Mouse (Mus musculus): ENCODE data around the gene Slc25a43. TPM values are rescaled to one million over a fixed set of nuclear protein-coding genes. Genes with fewer than 3 reads are reported as not detected.
A peak's percentile ranks its signal among the peaks of the same experiment; 100 is the strongest.
"Not testable (repeated sequence)": the region's sequence is repeated elsewhere in the genome, so short reads cannot be mapped to it uniquely, and the experiment has no call there.

Gene Slc25a43
- total RNA-seq, 4 experiments from 2014 or later = 2.0 to 3.7 (median 2.9) TPM

DNA sequence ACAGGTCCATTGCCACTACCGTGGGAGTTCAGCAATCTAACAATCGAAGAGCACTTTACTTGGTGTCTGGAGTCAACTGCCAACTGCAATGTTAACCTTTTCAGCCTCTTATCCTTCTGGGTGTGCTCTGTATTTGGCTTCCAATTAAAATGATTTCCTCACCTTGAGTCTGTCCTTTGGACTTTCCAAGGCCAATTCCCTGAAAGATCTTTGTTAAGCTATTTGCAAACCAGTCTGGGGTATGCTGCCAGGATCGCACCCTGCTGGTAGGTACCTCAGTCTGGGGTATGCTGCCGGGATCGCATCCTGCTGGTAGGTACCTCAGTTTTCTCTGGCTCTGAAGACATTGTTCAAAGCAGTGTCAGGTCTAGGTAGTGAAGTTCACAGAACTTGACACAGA lies 51.1 kb downstream of the Slc25a43 start:
- no peak for DNase-seq

- peak; percentile 83 for DNase-seq
Measured at GRCm38 (mm10) chrX:36795424-36796162, 52.1 kb downstream of the Slc25a43 start, which contains the start of gene Slc25a5. Gene Slc25a5 (plus strand): TSS chrX:36795651.

DNA sequence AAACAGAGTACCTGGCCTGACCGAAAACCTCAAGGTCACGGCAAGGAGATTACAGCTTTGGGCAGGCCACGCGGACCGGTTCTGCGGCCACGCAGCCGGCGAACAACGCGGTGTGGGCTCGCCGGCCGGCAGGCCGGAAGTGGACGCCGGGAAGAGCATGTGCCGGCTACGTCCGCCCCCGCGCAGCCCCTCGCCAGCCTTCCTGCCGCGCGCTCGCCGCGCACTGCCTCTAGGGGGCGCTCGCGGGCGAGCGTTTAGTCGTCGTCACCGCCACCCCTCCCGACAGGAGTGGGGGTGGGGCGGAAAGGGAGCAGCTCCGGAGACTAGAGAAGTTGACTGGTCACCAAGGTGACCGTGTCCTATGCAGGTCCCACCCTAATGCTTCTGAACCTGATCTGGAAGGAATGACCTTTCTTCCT lies 52.7 kb downstream of the Slc25a43 start:
- peak; percentile 67 for DNase-seq

DNA sequence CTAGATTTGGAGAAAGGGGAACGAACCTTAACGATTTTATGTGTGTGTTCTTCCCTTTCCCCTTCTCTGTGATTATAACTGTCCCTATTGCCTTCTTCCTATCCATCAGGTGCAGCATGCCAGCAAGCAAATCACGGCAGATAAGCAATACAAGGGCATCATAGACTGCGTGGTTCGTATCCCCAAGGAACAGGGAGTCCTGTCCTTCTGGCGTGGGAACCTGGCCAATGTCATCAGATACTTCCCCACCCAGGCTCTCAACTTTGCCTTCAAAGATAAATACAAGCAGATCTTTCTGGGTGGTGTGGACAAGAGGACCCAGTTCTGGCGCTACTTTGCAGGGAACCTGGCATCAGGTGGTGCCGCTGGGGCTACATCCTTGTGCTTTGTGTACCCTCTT lies 53.3 kb downstream of the Slc25a43 start:
- not testable (repeated sequence) for DNase-seq

DNA sequence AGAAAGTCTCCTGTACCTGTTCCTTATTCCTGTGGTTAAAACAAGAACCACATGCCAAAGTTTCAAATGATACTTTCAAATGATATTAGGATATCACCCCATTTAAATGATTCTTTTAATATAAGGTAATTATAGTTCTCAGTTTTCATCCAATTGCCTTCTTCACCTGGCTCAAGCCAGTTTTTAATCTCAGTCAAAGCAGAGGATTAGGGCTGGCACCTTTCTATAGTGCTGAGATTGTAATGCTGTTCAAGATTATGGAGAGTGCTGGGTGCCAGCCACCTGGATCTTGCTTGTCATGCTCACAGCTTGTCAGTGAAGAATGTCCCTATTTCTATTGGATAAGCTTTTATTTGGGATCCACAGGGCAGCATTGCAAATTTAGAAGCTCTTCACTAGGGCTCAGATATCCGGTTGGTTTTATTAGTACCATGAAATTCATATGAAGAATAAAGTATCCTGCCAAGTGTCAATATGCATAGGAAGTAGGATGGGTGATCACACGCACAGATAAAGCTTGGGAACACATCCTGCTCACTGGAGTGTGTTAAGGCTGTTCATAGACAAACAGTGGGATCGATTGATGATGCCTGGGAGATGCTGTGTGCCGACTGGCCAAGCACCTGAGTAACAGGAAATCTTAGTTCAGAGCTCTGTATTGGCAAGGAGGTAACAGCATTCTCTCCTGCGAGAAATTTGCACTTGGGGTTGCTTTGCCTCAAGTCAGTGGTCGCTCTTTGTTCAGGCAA lies 55.8 kb downstream of the Slc25a43 start:
- no peak for DNase-seq

GRCm38 (mm10) chrX:36803189-36803588 lies 59.7 kb downstream of the Slc25a43 start:
- DNase-seq = no peak

DNA sequence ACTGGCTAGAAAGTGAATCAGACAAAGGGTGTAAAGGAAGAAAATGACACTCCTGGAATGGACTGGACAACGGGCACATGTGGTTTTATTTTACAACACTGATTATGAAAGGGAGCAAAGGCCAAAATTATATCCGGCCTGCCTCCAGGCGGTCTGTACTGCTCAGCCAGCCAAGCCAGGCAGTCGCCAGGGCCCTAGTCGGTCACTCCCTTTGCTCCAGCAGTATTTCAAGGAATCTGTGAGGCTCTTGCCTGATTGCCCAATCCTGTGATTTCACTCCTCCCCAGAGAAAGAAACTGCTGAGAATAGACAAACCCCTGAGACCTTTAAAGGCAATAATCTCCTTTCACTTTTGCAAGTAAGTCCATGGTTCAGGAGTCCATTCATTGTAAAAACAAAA lies 60.7 kb downstream of the Slc25a43 start:
- peak; percentile 45 for DNase-seq

DNA sequence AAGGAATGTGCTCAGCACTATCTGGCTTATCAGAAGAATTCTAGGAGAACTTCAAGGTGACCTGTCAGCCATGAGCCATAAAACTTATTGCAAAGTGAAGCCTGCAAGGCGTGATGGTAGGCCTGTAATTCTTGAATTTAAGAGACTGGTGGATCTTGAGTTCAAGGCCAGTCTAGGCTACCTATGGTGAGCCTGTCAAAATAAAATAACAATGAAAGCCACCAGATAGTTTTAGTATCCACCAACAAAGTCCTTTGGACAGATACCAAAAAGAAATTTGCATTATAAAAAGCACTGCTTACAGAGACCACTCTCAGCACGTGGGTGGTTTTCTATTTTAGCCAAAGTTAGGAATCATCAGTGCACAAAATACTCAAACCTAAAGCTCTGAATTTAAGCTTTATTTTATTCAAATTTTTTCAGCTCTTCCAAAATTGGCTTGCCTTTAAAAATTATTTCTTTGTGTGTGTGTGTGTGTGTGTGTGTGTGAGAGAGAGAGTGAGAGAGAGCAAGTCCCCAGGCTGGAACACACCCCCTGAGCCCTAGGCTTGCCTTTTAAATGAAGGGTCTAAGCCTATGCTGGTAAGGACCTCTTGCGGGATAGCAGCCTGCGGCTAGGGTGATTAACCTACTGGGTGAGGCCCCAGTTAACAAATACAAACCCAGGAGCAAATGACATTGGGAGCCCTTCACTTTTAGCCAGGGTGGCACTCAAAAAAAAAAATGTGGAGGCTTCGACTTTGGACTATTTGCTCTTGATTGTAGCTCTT lies 62.2 kb downstream of the Slc25a43 start:
- DNase-seq = no peak

GRCm38 (mm10) chrX:36807360-36808317 lies 64.2 kb downstream of the Slc25a43 start:
- peak; percentile 89 for DNase-seq

- DNase-seq = no peak
Measured at GRCm38 (mm10) chrX:36808318-36808683, 64.8 kb downstream of the Slc25a43 start.

DNA sequence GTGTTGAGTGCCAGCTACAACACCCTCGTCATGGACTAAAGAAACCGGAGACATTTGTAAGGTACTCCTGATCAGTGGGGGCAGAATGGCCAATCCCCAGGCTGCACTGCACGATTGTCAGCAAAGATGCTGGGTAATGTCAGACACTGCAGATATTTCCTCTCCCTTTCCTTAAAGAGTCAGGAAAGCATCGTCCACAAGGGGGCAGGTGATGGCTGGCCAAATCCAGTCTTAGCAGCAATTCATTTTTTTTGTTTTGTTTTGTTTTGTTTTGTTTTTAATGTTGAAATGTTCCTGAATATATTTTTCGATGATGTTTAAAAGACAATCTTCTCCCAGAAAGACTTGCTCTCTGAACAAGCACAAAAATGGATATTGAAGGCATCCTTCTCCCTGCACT lies 67.9 kb downstream of the Slc25a43 start:
- no peak for DNase-seq

DNA sequence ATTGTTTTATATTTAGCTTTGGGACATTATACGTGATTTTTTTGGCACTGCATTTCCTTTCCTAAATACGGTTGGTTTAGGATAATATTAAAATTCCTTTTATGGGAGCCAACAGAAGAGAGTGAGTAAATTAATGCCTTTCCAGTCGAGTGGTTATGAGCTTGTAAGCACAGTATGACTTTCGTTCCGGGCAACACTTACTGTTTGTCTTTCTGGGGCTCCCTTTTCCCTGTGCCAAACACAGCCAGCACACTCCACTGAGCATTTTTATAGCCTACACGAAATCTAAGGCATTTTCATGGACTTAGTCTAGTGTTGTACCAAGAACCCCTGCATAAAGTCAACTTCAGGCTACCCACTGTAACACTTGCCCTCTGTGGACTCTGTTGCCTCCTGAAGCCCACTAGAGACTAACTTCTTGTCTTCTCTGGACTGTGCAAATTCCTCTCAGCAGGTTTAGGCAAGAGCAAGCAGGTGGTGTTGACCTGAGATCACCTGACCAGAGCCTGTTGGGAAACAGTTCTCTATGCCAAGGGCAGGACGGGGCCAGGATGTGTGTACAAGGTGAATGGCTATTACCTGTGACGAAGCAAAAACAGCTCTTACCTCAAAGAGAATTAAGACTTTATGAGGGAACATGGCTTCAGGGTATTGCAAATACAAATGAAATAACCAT lies 70.8 kb downstream of the Slc25a43 start:
- DNase-seq = no peak

DNA sequence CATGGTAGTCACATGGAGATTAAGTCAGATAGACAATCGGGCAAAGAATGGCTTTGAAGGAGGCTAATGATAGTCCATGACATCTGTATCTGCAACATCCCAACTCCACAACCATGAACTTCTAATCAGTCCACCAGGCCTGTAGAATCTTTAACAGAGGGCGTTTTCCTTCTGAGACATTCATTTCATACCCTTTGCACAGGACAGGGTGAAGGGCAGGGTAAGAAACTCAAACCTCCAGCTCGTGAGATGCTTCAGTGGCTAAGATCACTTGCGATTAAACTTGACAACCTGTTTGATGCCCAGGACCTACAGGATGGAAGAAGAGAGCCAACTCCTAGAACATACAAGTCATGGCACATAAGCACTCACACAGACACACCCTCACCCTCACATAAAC lies 71.6 kb downstream of the Slc25a43 start:
- no peak for DNase-seq

- DNase-seq = no peak
Measured at GRCm38 (mm10) chrX:36815439-36815838, 72.0 kb downstream of the Slc25a43 start.

GRCm38 (mm10) chrX:36816368-36816899 lies 73.0 kb downstream of the Slc25a43 start:
- no peak for DNase-seq

DNA sequence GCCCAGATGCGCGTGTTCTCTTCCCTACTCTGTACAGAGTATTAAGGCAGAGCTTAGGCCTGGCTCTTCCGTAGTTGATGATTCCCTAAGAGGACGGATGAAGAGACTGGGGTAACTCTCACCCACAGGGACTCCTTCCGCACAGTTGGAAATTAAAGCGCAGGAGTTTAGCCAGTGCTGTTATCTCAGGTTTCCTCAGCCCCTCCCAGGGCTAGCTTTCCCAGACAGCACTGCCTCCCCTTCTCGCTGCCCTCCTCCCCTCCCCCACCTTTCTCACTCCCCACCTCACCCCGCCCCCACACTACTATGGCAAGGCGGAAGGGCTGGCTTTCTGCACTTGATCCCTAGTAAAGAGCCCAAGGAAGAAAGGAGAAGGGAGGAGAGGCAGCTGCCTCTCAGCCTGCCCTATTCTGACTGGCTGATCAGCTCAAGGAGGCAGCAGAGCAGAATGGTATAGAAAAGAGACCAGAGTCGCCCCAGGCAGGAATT lies 73.5 kb downstream of the Slc25a43 start:
- DNase-seq = no peak

DNA sequence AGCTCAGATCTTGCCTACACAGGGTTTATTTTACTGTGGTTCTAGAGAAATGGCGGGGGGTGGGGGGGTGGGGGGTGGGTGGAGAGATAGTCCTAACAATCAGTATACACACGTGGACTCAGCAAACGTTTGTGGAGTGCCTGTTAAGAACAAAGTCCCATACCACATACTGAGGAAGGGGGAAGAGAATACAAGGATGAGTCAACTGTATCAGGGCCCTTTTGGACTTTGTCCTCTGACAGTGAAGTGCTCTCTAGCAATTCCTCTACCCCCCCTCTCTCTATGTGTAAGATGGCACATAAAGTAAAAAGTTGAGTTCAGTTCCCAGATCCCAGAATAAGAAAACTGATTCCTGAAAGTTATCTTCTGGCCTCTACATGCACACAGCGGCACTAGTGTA lies 76.1 kb downstream of the Slc25a43 start:
- DNase-seq = no peak

GRCm38 (mm10) chrX:36820201-36820600 lies 76.7 kb downstream of the Slc25a43 start:
- no peak for DNase-seq

DNA sequence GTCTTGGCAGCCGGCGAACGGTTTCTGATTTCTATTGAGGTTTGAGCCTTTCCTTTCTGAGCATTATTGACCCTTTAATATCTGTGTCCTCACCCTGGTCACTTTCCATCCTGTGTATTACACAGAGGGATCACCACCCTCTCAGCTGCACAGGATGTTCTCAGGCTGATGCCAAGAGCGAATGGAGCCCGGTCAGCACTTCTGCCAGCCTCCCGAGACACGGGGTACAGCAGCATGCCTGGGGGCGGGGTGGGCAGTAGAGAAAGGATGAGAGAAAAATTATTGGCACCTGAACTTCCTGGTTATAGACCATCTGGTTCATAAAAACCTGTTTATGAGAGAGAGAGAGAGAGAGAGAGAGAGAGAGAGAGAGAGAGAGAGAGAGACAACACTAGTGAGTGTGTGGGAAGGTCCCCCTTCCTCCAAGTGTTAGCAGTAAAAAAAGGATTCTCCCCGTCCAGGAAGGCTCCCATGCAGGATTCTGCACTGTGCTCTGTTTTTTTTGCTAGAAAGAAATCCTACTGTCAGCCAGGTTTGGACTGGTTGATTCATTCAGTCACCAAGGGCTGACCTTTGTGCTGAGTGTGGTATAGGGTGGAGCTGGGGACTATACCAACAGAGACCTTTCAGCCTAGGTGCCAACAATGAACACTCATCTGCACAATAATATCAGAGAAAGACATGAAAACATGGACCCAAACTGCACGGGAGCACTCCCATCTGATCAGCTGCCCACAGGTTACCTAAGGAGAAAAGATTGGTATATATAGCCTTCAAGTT lies 80.7 kb downstream of the Slc25a43 start:
- no peak for DNase-seq

DNA sequence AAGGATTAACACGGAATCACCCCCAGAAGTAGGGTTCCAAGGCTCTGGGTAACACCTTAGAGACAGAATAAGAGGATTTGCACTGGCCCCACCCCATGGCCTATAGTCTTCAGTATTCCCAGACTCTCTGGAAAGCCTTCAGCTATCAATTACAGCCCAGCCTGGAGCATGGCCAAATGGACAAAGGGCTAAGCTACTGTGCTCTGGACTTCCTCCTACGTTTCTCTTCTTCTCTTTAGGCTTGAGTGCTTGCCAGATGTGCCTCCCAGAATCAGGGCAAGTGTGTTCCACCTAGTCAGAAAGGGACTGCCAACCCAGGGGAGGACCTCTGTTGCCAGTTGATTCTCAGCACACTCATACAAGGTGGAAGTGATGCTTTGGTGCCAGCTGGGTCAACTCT lies 81.6 kb downstream of the Slc25a43 start:
- DNase-seq = no peak

Data from adrenal gland, adult 8-10 months (tissue).